Mouse (Mus musculus) kidney, postnatal 25 days (tissue): ENCODE measurements around the gene Naa16.

Source experiments
- DNase-seq, 2 experiments: peaks; one replicate each; pipeline ENCODE4 v3.0.0; 2021; ENCODE audit warnings: mixed read lengths in 2 of 2

Naa16 gene

DNA sequence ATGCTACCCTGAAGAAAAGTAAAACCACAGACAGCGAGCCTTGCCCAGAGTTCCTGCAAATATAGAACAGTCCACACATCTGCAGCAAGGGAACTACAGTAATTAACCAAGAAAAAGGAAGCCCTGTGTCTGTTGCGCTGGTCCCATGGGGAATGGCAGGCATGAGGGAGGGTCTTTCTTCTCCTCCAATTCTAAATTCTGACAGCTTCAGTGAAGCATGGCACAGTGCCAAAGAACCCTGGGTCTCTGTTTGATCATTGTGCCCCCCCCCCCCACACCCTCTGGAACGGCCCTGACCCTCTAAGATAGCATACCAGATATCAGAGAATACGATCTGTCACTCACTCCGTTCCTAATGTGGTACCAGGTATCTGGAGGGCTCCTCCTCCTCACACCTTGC, 93.7 kb downstream of the Naa16 start:
- peak in 1 of 2 experiments; percentile 43 for DNase-seq

DNA sequence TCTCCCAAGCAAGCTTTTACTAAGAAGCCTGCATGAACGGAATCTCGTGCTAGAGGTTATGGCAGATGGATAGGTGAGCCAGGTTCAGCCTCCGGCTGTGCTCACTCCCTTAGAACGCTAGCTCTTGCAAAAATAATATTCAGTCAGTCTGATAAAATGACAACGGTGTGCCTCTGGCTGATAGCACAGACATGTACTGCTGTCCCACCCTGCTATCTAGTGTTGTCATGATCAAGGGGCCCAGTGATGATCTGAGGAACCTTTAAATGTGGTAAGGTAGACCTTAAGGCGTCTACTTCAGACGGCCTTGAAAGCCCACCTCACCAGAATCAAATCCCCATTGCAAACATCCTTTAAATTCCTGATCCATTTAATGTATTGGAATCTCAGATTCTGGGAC, 94.4 kb downstream of the Naa16 start:
- DNase-seq = no peak

- no peak for DNase-seq
Measured at GRCm38 (mm10) chr14:79295579-79295978, 95.0 kb downstream of the Naa16 start.

DNA sequence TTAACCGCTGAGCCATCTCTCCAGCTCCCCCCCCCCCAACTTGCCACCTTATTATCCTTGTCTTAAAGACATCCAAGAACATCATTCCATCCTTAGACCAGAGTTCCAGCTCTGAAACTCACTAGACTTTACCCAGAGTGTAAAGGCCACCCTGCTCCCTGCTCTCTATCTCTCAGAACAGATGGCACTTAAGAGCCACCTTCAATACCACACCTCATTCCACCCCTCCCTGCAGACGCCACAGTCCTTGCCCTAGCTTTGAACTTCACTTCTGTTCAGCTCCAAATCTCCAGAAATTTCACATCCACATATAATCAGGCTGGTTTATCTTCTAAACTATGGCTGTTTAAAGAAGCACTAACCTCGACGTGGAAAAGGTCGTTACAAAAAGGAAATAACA, 95.6 kb downstream of the Naa16 start:
- DNase-seq = no peak

DNA sequence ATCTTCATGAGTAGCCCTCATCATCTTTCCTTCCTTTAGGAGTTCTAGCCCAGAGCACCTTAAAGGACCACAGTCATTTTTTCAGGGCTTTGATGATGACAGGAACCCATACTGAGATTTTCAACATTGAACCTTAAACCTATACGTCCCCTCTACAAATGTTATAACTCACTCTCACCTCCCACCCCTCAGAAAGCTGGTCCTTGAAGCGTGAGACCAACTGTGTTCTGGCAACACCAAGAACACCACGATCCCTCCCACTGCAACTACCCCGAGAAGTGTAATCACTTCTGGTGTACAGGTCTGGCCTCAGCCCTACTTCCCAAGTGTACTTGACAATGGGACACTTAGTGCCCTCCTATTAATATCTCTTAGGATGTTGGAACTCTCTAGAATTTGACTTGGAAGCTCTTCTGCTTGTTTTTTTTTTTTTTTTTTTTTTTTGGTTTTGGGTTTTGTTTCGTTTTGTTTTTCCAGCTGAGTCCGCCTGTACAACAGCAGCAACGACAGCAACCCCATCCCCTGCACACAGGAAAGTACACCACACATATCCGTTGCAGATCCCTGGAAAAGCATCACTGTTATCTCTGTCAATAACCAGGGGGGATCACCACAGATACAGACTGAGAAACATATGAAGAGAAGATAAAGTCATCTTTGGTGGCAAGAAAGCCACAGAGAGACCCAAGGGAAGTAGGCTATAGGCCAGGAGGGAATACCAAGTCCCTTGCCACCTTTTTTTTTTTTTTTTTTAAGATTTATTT, 96.3 kb downstream of the Naa16 start:
- DNase-seq = no peak

- peak; percentile 57 to 71 for DNase-seq
Measured at GRCm38 (mm10) chr14:79293119-79293780, 97.3 kb downstream of the Naa16 start.

DNA sequence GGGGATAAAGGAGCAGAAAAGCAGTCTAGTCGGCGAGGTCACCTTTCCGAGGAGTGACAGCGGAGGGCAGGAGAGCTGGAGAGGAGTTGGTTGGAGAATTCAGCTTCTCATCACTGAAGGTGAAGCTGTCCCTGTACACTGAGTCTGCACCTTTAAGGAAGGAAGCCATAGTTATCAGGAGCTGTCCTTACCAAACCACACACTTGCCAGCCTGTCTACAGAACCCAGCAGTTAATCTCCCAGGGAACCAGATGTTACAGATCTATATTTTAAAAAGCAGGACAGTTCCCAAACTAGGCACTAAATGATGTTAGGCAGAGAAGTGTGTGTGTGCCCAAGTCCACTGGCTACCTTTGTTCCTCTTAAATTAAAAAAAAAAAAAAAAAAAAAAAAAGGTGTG, 98.9 kb downstream of the Naa16 start:
- no peak for DNase-seq

DNA sequence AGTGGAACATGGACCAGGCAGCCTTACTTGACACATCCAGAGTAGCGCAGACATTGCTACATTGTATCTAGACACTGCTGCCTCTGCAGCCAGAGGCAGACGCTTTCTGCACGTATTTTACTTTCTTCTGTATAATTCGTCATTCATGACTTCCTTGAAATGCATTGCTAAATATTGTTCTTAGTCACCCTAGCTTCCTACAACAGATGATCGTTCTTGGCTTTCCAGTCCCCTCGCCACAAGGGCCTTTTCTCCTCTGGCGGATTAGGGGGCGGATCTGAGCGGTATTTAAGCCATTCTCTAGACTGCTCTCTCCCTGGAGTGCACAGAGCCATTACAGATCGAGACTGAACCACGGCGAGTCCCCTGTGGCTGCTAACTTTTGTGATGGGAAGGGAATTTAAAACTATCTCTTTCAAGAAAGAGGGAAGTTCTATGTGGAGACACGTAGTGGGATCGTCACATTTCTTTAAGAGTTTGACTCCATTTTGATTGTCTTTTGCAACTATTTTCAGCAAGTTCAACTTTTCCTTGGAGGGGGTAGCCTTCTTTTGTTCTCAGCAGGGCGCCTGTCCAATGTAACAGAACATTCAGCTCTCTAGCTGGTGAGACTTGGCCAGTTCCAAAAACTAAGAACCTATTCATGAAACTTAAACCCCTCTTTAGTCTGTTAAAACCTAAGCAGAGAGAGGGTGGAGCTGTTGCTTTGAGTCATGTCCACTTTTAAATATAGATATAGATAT, 99.7 kb downstream of the Naa16 start:
- DNase-seq = no peak

GRCm38 (mm10) chr14:79289909-79290308, 100.7 kb downstream of the Naa16 start:
- DNase-seq = no peak

DNA sequence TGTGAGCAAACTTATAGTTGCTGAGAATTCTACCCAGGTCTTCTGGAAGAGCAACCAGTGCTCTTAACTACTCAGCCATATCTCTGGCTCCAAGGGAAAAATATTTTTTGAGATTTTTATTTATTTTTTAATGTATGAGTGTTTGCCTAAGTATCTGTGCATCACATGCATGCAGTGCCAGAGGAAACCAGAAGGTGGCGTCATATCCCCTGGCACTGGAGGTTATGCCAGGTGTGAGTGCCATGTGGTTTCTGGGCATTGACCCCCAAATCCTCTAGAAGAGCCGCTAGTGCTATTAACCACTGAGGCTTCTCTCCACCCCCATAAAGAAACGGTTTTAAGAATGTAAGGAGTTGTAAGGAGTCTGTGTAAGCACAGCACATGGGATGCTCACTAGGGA, 102.3 kb downstream of the Naa16 start:
- no peak for DNase-seq

DNA sequence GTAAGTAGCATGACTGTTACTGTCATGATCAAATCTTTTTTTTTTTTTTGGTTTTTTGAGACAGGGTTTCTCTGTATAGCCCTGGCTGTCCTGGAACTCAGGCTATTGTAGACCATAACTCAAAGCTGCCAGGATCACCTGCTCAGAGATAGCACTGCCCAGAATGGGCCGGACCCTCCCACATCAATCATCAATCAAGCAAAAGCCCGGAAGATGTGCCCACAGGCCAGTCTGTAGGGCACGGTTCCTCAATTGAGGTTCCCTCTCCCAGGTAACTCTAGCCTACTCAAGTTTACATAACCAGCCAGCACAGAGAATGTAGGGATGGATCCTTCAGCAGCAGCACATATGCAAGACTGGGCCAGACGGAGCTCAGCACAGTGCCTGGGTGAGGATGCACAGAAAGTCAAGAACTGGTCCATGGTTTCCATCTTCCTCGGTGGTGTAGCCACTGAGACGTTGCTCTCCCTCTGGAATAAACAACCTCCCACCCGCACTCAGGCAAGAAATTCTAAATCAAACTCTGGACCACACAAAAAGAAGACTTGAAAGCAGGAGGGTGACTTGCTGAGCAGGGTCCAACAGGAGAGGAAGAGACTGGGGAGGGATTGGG, 103.2 kb downstream of the Naa16 start:
- DNase-seq = peak in 1 of 2 experiments; percentile 52

- no peak for DNase-seq
Measured at GRCm38 (mm10) chr14:79285549-79285948, 105.0 kb downstream of the Naa16 start.

GRCm38 (mm10) chr14:79284616-79285015, 106.0 kb downstream of the Naa16 start:
- DNase-seq = no peak

DNA sequence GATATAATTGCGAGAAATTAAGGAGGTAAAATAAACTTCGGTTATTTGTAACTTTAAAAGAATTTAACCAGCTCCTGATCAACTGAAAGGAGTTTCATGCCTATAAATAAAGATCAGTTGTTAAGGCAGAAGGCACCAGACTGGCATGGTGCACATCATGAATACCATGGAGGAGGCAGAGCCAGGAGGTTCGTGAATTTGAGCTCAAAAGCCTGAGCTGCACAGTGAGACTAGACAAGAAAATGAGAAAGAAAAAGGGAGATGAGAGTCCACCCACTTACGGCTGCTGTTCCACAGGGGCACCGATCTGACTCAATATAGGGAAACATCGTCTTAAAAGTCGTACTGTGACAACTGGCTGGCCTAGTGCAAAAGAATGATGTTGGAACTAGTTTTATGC, 106.6 kb downstream of the Naa16 start:
- no peak for DNase-seq

GRCm38 (mm10) chr14:79281894-79282553, 108.6 kb downstream of the Naa16 start:
- no peak for DNase-seq

GRCm38 (mm10) chr14:79280456-79280855, 110.1 kb downstream of the Naa16 start:
- no peak for DNase-seq

DNA sequence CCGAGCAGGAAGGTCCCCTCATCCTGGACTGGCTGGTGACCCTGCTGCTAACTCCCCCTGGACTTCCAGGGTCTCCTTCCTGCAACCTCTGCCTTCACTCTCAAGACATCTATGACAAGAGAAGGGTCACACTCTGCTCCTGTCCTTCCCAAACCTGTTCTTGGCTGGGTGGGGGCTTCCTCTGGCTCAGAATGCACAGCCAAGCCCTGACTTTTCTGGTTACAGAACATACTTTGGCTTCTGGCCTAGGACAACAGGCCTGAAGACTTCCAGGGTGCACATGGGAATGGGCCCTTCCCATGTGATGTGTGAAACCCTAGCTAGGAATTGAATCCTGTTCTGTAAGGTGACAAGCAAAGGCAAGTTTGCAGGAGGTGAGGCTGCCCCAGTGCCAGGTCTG, 111.1 kb downstream of the Naa16 start:
- DNase-seq = peak; percentile 50 to 87

- DNase-seq = peak in 1 of 2 experiments; percentile 47
Measured at GRCm38 (mm10) chr14:79278927-79279326, 111.7 kb downstream of the Naa16 start.

GRCm38 (mm10) chr14:79277922-79278321, 112.7 kb downstream of the Naa16 start:
- peak; percentile 67 to 85 for DNase-seq

DNA sequence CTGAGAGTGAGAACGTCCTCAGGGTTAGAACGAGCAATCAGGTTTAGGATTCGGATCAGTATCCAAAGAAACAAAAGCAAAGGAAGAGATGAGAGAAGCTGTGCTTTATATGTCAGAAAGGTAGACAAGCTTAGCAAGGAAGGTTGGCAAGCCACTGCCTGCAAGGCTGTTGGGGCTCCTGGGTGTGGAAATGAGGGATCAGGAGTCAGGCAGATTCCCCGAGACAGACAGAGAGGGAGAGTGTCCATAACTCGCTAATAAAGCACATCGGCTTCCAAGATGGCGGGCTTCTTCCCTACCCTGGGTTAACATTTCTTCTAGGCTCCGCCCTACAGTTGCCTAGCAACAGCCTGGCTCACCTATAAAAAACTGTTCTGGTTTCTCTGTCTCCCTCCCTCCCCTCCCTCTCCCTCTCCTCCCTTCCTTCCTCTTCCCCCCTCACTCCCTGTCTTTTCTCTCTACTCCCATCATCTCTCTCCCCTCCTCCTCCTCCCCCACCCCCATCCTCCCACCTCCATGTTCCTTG, 114.6 kb downstream of the Naa16 start:
- DNase-seq = no peak

- DNase-seq = no peak
Measured at GRCm38 (mm10) chr14:79275441-79275840, 115.1 kb downstream of the Naa16 start.
